Mouse (Mus musculus) urinary bladder, postnatal 10 days (tissue): Measurements from ENCODE around the gene Creld2.

ENCODE experiments used
- DNase-seq: peaks from one replicate; pipeline ENCODE4 v3.0.0; 2022; ENCODE audit warnings: low spot score

Gene Creld2

DNA sequence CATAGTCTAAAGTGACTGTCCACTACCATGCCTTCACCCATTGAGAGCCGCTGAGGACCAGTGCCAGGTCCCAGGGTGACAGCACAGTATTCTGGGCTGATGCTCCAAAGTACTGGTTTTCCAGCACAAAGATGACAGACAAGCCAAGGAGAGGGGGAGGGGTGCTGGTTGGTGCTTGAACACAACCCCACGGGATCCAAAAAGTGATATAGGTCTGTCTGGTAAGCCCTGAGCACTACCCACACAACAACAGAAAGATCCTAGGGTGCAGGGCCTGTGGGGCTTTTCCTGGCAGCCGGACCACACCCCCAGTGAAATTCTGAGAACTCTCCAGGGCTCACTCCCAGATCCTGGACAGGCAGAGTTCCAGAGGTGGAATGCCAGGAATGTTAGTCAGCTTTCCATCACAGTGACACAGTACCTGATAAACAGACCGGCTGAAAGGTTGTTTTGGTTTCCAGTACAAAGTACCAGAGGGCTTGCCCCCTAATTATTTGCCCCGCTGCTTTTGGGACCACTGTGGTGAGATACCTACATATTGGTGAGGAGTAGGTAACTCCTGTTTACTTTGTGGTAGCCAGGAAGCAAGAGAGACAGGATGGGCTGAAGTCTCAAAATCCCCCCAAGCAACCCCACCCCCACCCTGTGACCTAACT is 48.0 kb downstream of the Creld2 start:
- no peak for DNase-seq

DNA sequence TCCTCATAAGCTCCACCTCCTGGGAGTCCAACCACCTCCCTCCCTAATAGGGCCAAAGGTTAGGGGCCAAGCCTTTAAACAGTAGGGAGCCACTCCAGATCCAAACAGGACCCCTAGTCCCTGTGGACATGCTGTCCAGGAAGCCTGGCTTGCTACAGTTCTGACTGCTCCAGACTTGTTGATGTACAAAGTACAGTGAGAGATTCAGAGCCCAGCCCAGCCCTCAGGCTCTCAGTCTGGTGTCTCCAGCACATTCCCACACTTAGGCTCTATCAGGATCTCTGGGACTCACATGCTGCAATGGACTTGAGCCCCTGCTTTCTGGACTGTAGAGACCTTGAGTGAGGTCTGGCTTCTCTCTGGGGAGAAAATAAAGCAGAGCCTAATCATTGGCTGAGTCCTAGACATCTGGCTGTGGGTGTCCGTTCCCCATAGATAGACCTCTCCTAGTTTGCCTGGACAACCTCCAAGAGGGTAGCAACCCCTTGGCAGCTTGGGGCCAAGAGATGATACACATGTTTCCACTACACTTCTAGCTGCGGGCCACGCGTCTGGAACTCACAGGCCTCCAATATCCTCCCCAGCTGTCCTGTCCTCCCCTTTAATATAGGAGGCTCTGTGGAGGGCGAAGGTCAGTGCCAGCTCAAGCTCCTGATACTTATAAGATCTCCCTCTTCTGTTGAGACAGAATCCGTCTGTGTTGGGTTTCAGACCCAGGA is 48.7 kb downstream of the Creld2 start:
- no peak for DNase-seq

DNA sequence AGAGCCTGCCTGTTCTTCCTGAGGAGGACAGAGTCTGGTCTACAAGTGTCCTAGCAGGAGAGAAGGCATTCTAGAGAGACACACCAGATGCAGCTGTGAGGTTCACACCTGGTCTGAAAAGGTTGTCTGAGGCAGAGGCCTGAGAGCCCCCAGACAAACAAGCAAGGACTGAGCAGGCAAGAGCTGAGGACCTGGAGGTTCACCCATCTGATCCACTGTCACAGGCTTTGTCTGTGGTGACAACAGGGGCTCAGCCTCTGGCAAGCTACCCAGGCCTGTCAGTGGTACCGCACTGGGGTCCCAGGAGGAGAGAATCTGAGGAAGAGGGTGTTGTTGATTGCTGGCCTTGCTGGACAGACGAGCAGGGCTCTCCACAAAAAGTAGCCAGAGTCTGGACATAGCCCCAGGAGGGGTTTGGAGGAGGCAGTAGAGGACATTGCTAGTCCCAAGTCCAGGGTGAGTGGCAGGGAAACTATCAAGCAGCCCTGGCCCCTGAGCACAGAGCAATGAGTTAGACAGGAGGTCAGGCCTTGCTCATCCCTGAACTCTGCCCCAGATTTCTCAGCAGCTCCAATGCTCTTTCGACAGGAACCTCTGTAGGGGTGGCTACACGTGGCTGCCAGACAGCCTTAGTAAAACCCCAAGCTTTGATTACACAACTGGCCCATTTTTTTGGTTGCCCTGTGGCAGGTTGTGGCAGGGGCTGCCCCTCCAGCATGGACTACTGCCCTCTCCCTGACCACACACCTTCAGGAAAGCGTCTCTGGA is 51.2 kb downstream of the Creld2 start:
- no peak for DNase-seq

DNA sequence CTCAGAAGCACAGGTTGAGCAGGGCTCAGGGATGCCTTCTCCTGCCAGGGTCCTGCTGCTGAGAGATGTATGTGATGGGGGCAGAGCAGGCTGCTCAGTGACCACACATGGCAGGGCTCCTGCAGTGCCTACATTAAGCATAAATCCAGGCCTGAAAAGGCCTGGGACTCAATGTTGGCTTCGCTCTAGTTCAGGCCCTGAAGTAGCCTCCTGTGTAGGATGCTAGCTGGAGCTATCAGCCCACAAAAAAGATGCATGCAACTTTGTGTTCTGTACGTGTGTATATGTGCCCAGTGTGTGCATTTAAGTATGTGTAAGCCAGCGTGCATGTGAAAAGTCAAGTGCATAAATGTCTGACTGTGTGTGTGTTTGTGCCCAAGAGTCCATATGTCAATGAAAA is 54.6 kb downstream of the Creld2 start:
- no peak for DNase-seq

DNA sequence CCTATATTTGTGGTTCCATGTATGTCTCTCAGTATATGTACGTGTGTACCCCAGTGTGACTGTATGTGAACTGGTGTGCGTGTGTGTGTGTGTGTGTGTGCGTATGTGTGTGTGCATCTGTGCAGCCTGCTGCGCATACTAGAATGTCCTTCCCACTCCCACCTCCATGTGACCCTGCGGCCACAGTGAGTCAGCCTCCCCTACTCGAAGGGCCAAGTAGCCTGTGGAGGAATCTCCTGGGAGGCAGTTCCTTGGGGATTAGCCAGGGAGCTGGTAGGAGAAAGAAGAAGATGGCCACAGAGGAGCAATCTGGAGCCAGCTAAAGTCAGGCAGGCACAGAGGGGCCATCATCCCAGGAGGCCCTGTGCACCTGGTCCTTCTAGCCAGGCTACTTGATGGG is 55.0 kb downstream of the Creld2 start:
- no peak for DNase-seq

DNA sequence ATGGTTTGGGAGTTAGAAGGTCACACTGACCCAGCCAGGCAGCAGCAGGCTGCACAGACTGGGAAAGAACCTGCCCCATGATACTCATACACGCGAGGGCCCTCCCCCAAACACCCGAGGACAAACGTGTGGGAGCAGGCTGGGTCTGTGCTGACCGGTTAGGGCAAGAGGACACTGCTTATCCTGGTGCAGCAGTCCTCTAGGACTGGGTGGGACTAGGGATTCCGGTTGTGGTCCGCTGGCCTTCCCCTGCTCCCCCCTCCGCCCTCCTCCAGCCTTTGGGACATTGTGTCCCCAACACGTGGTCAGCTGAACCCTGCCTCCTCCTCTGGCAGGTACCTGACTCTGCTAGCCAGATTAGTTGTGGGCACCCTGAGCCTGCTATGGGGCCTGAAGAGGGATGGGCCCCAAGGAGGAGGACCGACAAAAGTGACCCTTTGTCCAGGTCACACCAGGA is 56.2 kb downstream of the Creld2 start:
- no peak for DNase-seq
